Mouse (Mus musculus) right cerebral cortex, adult 18-20 months (tissue): ENCODE data around the gene 2010111I01Rik.
"Not testable (repeated sequence)": the region's sequence is repeated elsewhere in the genome, so short reads cannot be mapped to it uniquely, and the experiment has no call there.

Experiments used
- DNase-seq: peaks from one replicate; pipeline ENCODE4 v3.0.0; 2022; ENCODE audit warnings: mixed read lengths

Gene 2010111I01Rik

GRCm38 (mm10) chr13:63323286-63324075 is 358.8 kb downstream of the 2010111I01Rik start:
- DNase-seq = peak; percentile 33

DNA sequence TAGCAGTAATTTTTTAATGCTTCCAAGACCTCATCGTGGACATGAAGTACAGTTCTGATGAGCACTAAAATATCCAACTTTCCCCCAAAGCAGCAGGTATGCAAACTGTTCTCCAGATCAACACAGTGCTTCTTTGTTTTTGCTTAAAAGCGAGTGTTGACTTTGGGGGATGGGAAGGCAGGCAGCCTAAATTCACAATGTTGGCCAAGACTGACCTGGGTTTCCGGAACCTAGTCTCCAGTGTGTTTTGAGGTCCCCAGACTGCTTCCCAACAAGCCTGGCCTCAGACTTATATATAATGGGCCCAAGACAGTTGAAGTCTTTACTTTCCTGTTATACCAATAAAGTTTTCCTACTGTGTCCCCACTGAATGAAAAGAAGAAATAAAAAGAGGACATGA is 359.6 kb downstream of the 2010111I01Rik start:
- no peak for DNase-seq

DNA sequence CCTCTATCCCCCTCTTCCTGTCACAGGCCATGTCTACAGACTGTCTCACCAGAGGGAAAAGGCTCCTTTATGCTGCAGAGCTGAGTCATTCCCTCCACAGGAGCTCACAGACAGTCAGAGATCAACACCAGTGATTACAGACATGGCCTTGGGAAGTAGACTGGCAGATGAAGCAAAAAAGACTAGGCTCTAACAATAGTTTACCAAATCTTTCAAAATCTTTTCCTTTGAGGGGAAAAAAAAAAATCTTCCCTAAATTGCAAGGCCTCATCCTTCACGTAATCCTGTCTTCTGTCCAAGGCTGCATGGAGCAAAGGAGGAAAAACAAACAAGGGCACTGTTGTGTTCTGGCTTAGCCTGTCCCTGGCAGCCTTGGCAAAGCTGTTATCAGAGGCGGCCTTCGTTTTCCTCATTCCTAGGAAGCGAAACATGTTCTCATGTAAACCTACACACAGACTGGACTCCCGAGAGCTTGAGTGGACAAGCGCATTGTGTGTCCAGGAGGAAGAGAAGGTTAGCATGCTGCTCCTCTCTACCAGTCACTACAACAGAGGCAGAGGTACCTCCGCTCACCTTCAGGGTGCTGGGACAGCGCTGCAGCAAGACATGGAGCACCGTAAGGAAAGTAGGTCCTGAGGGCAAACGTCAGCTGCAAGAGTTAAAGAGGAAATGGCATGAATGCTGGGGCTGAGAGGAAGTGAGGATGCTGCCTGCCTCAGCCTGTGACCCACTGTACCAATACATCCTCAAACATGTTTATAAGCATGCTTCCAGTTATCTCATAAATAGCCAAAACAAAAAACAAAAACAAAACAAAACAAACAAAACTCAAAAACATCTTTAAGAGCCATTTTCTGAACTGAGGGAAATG is 360.5 kb downstream of the 2010111I01Rik start:
- no peak for DNase-seq

GRCm38 (mm10) chr13:63326015-63326414 is 361.3 kb downstream of the 2010111I01Rik start:
- DNase-seq = no peak

DNA sequence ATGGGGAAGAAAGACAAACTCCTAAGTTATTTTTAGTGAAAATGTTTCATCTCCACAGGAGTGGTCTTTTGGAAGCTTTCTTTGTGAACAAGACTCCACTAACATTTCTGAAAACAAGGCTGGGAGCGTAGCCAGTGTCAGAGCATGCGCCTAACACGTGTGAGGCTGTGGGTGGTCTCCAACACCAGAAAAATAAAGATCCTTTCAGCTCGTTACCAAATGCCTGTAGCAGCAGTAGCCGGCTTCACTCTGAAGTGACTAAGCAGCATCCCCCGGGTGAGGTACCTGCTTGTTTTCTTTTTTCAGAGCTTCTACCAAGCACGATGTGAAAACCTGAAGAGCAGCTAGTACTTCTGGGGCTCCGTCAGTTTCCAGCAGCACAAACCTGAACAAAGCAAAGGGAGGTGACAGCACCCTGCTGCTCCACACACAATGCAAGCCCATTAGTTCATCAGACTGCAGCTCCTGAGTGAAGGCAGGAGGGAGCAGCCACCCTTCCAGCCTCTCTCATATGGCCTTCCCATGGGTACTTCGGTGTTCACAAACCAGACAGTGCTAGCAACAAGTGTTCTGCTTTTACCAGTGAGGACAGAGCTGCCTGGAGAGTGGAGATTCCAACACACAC is 365.7 kb downstream of the 2010111I01Rik start:
- peak; percentile 56 for DNase-seq

DNA sequence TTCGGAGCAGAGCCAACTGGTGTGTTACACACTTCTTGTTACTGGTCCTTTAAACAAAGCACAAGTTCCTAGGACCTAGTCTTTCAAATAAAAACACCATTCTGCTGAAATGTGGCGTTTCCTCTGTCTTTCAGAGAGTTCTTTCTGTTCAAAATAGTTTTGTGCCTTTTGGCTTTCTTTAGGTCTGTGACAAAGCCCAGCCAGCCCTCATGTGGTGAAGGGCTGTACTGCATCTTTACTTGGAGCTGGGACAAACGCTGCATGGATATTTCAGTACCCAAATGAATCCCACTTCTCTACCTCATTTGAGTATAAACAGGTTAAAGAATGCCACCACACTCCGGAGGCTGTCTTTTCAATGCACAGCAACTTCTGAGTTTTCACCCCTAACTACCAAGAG is 366.7 kb downstream of the 2010111I01Rik start:
- peak; percentile 71 for DNase-seq

DNA sequence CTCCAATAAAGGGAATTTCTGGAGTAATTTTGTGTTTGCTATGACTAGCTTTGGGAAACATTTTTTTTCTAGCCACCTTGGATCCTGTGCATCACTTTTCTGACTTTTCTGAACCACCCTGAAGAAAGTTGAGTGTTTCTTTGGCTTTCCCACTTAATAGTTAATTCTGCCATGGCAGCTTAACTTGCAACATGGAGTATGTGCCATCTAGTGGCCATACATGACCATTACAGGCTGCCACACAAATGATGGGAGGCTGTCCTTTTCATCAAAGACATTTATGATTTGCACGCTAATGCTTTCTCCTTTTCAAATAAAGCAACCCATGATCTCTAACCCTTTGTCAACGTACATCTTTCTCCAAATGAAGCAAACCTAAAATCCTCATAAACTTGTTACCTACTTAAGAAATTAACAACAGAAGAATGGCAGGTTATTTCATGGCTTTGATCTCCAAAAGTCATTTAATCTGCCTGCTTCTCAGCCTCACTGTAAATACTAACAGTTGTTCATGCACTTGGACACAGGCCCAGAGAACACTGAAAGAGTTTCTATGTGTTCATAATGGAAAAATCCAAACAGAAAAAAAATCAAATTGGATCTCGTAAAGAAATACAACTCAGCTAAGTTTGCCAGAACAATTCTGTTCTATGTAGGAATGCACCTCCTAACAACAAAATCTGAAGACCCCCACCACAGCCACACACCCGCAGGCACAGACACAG is 368.0 kb downstream of the 2010111I01Rik start:
- DNase-seq = peak; percentile 65

- no peak for DNase-seq
These were observed 370.9 kb downstream of the 2010111I01Rik start for GRCm38 (mm10) chr13:63335421-63336134.

GRCm38 (mm10) chr13:63336335-63336734 is 371.6 kb downstream of the 2010111I01Rik start:
- DNase-seq = peak; percentile 67

DNA sequence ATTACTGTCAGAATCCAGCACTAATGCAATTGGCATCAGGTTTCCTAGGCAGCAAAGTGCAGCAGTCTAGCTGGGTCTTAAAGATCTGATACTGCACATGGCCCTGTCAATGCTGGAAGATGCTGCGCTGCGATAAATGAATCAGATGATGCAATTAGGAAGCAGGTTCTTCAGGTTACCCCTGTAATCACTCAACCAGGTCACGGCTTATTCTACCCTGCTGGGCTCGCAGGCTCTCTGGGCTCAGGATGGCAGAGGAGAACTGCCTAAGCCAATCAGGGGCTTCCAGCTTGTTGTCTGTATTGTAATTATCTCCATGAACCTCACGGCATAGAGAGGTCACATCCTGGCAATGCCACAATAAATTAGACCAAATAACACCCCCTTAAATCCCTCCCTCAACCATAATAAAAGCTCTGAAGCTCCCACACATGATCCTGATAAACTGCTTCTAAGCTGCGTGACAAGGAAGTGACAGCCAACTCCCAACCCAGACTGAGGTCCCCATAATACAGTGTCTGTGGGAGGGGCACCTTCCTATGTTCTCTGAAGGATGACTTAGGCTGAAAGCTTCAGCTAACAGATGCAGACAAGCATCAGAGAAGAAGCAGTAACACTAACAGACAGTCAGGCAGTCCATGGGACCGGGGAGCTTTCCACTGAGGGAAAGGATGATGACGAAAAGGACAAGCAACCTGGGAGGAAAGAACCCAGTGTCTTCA is 372.7 kb downstream of the 2010111I01Rik start:
- DNase-seq = no peak

DNA sequence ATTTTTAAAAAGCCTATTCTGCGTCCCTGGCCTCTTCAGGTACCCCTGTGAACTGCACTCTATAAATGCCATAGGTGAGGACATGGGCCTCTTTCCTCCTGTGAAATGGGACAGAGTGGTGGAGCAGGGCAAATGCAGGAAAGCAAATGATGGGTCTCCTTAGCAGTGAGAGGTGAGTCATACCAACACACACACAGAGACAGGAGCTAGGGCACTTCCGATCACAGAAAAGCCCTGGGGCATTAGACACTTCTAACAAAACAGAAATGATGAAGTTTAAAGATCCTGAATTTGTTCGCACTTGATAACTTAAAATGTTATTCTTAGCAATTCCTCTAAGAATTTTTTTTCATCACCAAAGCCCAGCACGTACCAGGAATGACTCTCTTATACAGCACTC is 375.3 kb downstream of the 2010111I01Rik start:
- no peak for DNase-seq

- no peak for DNase-seq
These were observed 378.1 kb downstream of the 2010111I01Rik start for GRCm38 (mm10) chr13:63342781-63343180.

GRCm38 (mm10) chr13:63344481-63344880 is 379.8 kb downstream of the 2010111I01Rik start:
- no peak for DNase-seq

GRCm38 (mm10) chr13:63345476-63346225 is 381.0 kb downstream of the 2010111I01Rik start:
- no peak for DNase-seq

GRCm38 (mm10) chr13:63347639-63348038 is 382.9 kb downstream of the 2010111I01Rik start:
- no peak for DNase-seq

DNA sequence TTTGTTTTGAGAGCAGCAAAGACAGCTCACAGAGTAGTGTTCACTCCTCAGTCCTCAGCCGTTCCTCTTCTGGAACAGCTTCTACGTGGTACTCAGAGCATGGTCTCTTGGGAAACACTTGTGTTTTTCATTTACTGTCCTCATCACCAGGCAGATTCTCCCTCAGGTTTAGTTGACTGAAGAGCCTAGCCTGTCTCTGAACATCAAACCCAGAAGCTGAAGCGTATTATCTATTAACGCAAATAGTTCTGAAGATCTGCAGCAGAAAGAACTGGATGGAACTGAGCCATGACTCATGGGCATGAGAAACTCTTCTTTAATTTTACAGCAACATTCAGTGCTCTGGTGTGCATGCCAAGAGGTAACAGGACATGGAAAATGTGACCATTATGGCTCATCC is 385.4 kb downstream of the 2010111I01Rik start:
- no peak for DNase-seq

- not testable (repeated sequence) for DNase-seq
These were observed 388.6 kb downstream of the 2010111I01Rik start for GRCm38 (mm10) chr13:63353312-63353711.

DNA sequence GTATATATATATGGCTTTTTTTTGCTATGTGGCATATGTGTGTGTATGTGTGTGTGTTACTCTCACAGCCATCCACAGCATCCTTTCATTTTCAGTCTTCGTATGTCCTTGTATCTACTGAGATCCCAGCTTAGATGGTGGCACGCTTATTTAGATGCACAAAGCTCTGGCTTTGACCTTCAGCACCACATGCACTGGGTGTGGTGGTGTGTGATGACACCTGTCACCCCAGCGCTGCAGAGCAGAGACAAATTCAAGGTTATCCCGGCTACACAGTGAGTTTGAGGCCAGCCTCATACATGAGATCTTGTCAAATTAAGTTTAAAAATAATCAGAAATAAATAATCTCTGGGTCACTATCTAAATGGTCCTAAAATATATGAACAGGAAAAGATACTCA is 391.4 kb downstream of the 2010111I01Rik start:
- no peak for DNase-seq

DNA sequence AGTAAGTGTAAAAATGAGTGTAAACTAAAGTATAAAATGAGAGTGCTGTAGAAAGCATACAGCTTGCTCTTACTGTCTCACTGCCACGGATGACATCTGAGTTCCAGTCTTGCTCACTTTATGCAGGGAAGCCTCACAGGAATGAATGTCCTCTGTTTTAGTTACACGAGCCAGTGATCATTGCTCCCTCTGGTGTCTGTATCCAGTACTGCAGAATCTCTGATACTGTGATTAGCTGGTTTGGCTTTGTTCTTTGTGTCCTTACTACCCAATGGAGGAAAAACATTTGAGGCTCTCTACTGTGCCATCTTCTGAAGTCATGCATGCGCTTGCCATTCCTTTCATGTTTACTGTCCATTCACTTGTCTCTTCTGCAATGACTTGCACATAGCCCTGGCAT is 391.9 kb downstream of the 2010111I01Rik start:
- DNase-seq = peak; percentile 72

- no peak for DNase-seq
These were observed 394.7 kb downstream of the 2010111I01Rik start for GRCm38 (mm10) chr13:63359393-63359792.
